Mouse (Mus musculus) T-helper 17 cell (primary cell): ENCODE results near the gene Henmt1.

Source experiments
- in situ Hi-C, 2 experiments: fragments of 300-600 bp; cut with MboI, MseI; formaldehyde crosslinking; loops; 1 replicate in 1 of 2; 2 replicates in 1 of 2; pipeline ENCODE4 v1.15.1; 2025; ENCODE audit warnings: high pct_unique_total_duplicates in 2 of 2

The Henmt1 gene

GRCm38 (mm10) chr3:108997284-108997683 lies 57.6 kb downstream of the Henmt1 start:
- in situ Hi-C loops = no loop called here

DNA sequence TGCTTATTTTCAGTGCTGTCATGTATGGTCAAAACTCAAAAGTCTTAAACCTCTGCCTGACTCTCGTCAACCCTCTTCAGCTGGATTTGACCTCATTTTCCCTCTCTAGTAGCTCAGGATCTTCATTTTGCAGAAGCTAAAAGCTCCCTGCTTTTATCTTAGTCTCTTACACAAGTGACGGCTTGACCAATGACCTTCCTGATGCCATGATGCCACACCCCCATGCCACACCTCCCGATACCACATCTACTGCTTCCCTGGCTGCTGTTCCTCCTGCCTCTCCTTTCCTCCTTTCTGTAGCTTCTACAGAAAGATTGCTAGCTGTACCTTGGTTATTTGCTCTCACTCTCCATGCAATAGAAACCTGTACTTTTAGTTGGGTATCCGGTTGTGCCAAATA lies 58.1 kb downstream of the Henmt1 start:
- in situ Hi-C loops = no loop called here

DNA sequence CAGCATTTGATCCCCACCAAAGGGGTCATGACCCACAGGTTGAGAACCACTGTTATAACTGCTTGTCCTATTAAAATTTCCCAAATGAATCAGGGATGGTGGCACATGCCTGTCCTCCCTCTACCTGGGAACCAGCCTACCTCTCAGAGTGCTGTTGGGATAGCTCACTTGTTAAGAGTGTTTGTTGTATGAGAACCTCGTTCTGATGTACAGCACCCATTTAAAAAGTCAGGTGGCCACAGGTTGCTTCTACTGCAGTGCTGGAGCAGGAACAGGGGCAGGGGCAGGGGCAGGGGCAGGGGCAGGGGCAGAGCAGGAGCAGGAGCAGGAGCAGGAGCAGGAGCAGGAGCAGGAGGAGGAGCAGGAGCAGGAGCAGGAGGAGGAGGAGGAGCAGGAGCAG lies 59.5 kb downstream of the Henmt1 start:
- in situ Hi-C loops = no loop called here

DNA sequence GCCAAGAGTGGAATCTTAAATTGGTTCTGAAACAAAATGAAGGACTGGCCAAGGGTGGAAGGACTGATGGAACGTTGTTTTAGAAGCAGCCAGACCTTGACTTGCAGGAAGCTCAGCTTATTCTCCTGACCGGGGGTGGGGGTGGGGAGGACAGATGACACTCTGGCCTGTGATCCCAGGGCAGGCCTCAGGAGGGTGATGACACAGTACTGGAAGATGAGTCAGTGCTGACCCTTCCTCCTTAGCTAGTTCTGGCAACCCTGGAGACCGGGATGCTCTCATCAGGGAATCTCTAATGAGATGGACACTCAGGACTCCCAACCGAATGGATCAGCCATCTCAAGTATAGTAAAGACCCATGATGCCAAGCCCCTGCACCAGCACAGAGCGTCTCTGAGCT lies 66.1 kb downstream of the Henmt1 start:
- in situ Hi-C loops = no loop called here

- in situ Hi-C loops = no loop called here
These were observed 68.5 kb downstream of the Henmt1 start for GRCm38 (mm10) chr3:109008180-109008579.
